Comparison of ENCODE assay signal across 25 mouse cellular contexts in the genomic region with DNA sequence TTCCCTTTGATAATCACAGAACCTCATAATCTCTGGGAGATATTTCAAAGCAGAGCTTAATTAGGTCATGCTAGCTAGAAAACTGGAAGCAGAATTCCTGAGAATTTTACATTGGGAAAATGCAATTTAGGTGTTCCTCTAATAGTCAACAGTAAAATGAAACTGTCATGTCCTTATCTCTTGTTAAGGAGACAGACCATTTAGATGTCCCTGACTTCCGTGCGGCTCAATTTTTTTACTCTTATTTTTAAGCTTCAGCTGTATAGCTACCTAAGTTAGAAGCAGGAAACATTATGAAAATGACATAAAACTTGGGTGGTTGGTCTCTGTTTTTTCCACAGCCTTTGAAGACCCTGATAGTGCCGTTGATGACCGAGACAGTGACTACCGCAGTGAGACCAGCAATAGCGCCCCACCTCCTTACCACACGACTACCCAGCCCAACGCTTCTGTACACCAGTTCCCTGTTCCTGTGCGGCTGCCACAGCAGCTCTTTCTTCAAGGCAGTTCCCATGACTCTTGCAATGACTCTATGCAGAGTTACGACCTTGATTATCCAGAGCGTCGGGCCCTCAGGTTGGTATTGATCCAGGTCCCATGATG.
"Had no signal": no experiment of that assay in that cellular context is flagged by ENCODE, and none has a peak within 500 bp of the region (broad histone marks: within the 10 kb centered on the region; RNA-seq: fewer than 3 reads in every experiment).

No protein-coding gene starts in this region.

- H3K27me3 ChIP-seq: embryonic facial prominence, embryonic 12.5 days; embryonic facial prominence, embryonic 13.5 days; embryonic facial prominence, embryonic 15.5 days; forebrain, embryonic 12.5 days; forebrain, embryonic 13.5 days; forebrain, embryonic 15.5 days had no signal

- H3K4me1 ChIP-seq: embryonic facial prominence, embryonic 10.5 days; embryonic facial prominence, embryonic 12.5 days; embryonic facial prominence, embryonic 13.5 days; embryonic facial prominence, embryonic 15.5 days; forebrain, embryonic 15.5 days; heart, embryonic 10.5 days had no signal

- H3K4me3 ChIP-seq: embryonic facial prominence, embryonic 10.5 days; embryonic facial prominence, embryonic 12.5 days; embryonic facial prominence, embryonic 13.5 days; embryonic facial prominence, embryonic 15.5 days; erythroblast, embryonic 14.5 days; forebrain, embryonic 10.5 days; forebrain, embryonic 12.5 days; forebrain, embryonic 13.5 days; forebrain, embryonic 15.5 days; gastrocnemius, adult 2 months; heart, adult 2 months; heart, embryonic 10.5 days had no signal

- H3K27ac ChIP-seq: embryonic facial prominence, embryonic 10.5 days; embryonic facial prominence, embryonic 12.5 days; embryonic facial prominence, embryonic 13.5 days; embryonic facial prominence, embryonic 15.5 days; forebrain, embryonic 10.5 days; forebrain, embryonic 12.5 days; forebrain, embryonic 13.5 days; forebrain, embryonic 15.5 days; gastrocnemius, adult 2 months; heart, adult 2 months; heart, embryonic 10.5 days had no signal

- H3K9me3 ChIP-seq: embryonic facial prominence, embryonic 10.5 days; embryonic facial prominence, embryonic 12.5 days; embryonic facial prominence, embryonic 13.5 days; embryonic facial prominence, embryonic 15.5 days; forebrain, embryonic 10.5 days; forebrain, embryonic 12.5 days; forebrain, embryonic 13.5 days; forebrain, embryonic 15.5 days; heart, embryonic 10.5 days had no signal

- H3K9ac ChIP-seq: embryonic facial prominence, embryonic 12.5 days; embryonic facial prominence, embryonic 13.5 days; embryonic facial prominence, embryonic 15.5 days; forebrain, embryonic 12.5 days; forebrain, embryonic 13.5 days; forebrain, embryonic 15.5 days; forebrain, postnatal 0 days had no signal

- H3K36me3 ChIP-seq: embryonic facial prominence, embryonic 10.5 days; embryonic facial prominence, embryonic 12.5 days; embryonic facial prominence, embryonic 13.5 days; embryonic facial prominence, embryonic 15.5 days; forebrain, embryonic 10.5 days; forebrain, embryonic 12.5 days; forebrain, embryonic 15.5 days; heart, embryonic 10.5 days had no signal

- DNase-seq: cerebellum, adult 9-11 months; cerebellum, postnatal 10 days; cerebellum, postnatal 14 days; cerebellum, postnatal 25 days; cerebellum, postnatal 36 days; embryo, embryonic 11 days; forebrain, postnatal 0 days; gastrocnemius, adult 2 months; gastrocnemius, postnatal 10 days; gastrocnemius, postnatal 14 days; gastrocnemius, postnatal 25 days; gastrocnemius, postnatal 36 days; heart, adult 11 months; heart, adult 18-20 months; heart, adult 2 months had no signal
